In genomic region chr10:68356521-68356920, GRCm38 (mm10) we compare ENCODE assay signal across 15 mouse cellular contexts.
DNase-seq lines count a peak whose midpoint lies in the region; ATAC-seq and TF ChIP-seq lines count a peak whose summit lies in the region.
"Had no signal": no experiment of that assay in that cellular context is flagged by ENCODE, and none has a peak within 500 bp of the region (broad histone marks: within the 10 kb centered on the region; RNA-seq: fewer than 3 reads in every experiment).

No protein-coding gene starts in this region.

- peaks cover 25% of the 10 kb centered on the region for H3K4me1 ChIP-seq in embryonic facial prominence, embryonic 15.5 days
- H3K4me1 ChIP-seq in forebrain, embryonic 15.5 days: peaks cover 24% of the 10 kb centered on the region

- H3K9ac ChIP-seq in embryonic facial prominence, embryonic 15.5 days: no peak overlapping the region
- H3K9ac ChIP-seq in forebrain, embryonic 15.5 days (replicated peaks): no peak overlapping the region
- H3K9ac ChIP-seq: neural tube, embryonic 15.5 days had no signal

- WGBS in embryonic facial prominence, embryonic 15.5 days: 44% methylated on average over 5 of the region's 5 CpGs
- 74% methylated on average over 5 of the region's 5 CpGs for WGBS in forebrain, embryonic 15.5 days

- no peaks in the 10 kb centered on the region for H3K9me3 ChIP-seq in embryonic facial prominence, embryonic 15.5 days (replicated peaks)
- H3K9me3 ChIP-seq in forebrain, embryonic 15.5 days: no peaks in the 10 kb centered on the region
- H3K9me3 ChIP-seq: neural tube, embryonic 15.5 days had no signal

- no peak for TF ChIP-seq CTCF in gastrocnemius, adult 2 months (IDR thresholded peaks at IDR 0.05)
- no peak for TF ChIP-seq CTCF in layer of hippocampus, adult 2 months (conservative IDR thresholded peaks at IDR 0.05)

- H3K36me3 ChIP-seq in embryonic facial prominence, embryonic 15.5 days: no peaks in the 10 kb centered on the region
- H3K36me3 ChIP-seq in forebrain, embryonic 15.5 days: no peaks in the 10 kb centered on the region
- H3K36me3 ChIP-seq: neural tube, embryonic 15.5 days had no signal

- ATAC-seq in embryonic facial prominence, embryonic 15.5 days (ENCODE audit: insufficient number of reproducible peaks, low FRiP score, low TSS enrichment, low read depth): no peak
- no peak for ATAC-seq in forebrain, embryonic 15.5 days (replicated peaks)
- ATAC-seq: Patski had no signal

- no peak for DNase-seq in gastrocnemius, adult 2 months
- no peak for DNase-seq in gastrocnemius, postnatal 10 days
- no peak for DNase-seq in layer of hippocampus, adult 2 months (ENCODE audit: low spot score in 2 of 2)
- no peak for DNase-seq in layer of hippocampus, adult 9-11 months
- peak; percentile 30 for DNase-seq in mesoderm, embryonic 11.5 days (ENCODE audit: low read depth, low spot score)
- DNase-seq in liver: no peak
- DNase-seq: cerebellum, postnatal 25 days; gastrocnemius, postnatal 14 days; layer of hippocampus, postnatal 36 days; left cerebral cortex, postnatal 4 days had no signal

- peak overlapping the region; percentile 84; the same call in 1 of the 2 replicates for H3K27ac ChIP-seq in gastrocnemius, adult 2 months
- H3K27ac ChIP-seq in layer of hippocampus, adult 2 months: peak overlapping the region; percentile 73; the same call in 1 of the 2 replicates
- peak overlapping the region; percentile 76 for H3K27ac ChIP-seq in embryonic facial prominence, embryonic 15.5 days (replicated peaks)
- no peak overlapping the region for H3K27ac ChIP-seq in forebrain, embryonic 15.5 days (replicated peaks)

- no peak overlapping the region for H3K4me3 ChIP-seq in gastrocnemius, adult 2 months
- H3K4me3 ChIP-seq in layer of hippocampus, adult 2 months: no peak overlapping the region
- H3K4me3 ChIP-seq in embryonic facial prominence, embryonic 15.5 days (replicated peaks): no peak overlapping the region
- H3K4me3 ChIP-seq in forebrain, embryonic 15.5 days: no peak overlapping the region
- H3K4me3 ChIP-seq: megakaryocyte, embryonic 14.5 days; neural tube, embryonic 15.5 days had no signal

- H3K27me3 ChIP-seq in embryonic facial prominence, embryonic 15.5 days: no peaks in the 10 kb centered on the region
- no peaks in the 10 kb centered on the region for H3K27me3 ChIP-seq in forebrain, embryonic 15.5 days
- H3K27me3 ChIP-seq: megakaryocyte, embryonic 14.5 days; neural tube, embryonic 15.5 days; Patski had no signal

- intact Hi-C loops in gastrocnemius, adult 2 months (cut with DNase I): loop anchor here (5.0 kb wide), 3 partner anchors 74 to 106 kb away; no protein-coding TSS in a partner anchor

- H3K4me2 ChIP-seq in embryonic facial prominence, embryonic 15.5 days (replicated peaks): no peak overlapping the region
- H3K4me2 ChIP-seq in forebrain, embryonic 15.5 days (replicated peaks): no peak overlapping the region
